Mouse (Mus musculus) heart, postnatal 0 days (tissue): ENCODE measurements around the gene Etv2. TPM values are rescaled to one million over a fixed set of nuclear protein-coding genes. Genes with fewer than 3 reads are reported as not detected.
A peak's percentile ranks its signal among the peaks of the same experiment; 100 is the strongest.

Experiments
- ATAC-seq: fragments of 200-750 bp; cut with Nextera tagmentation; 2 replicates; pipeline ENCODE4 v1.8.0; 2017; ENCODE audit warnings: low read depth, moderate number of reproducible peaks, moderate library complexity; ENCODE audit not compliant: insufficient read depth
- DNase-seq: peaks from one replicate; pipeline ENCODE4 v3.0.0-alpha.2; 2016; ENCODE audit warnings: low spot score
- H3K27ac ChIP-seq: fragments of 300-500 bp; sonication (generic); 2 replicates; pipeline ENCODE4 v1.5.1; 2014; ENCODE audit warnings: low read depth, mild to moderate bottlenecking
- H3K27me3 ChIP-seq: fragments of 300-500 bp; sonication (generic); 2 replicates; pipeline ENCODE4 v1.6.1; 2014; ENCODE audit warnings: low read length, mixed read lengths; ENCODE audit not compliant: control insufficient read depth, insufficient read depth
- H3K36me3 ChIP-seq: fragments of 300-500 bp; sonication (generic); replicated peaks from 2 replicates; pipeline ENCODE4 v1.6.1; 2014; ENCODE audit warnings: low read length, mixed read lengths; ENCODE audit not compliant: control insufficient read depth, insufficient read depth
- H3K4me1 ChIP-seq: fragments of 300-500 bp; sonication (generic); 2 replicates; pipeline ENCODE4 v1.6.1; 2014; ENCODE audit warnings: antibody characterized with exemption; ENCODE audit not compliant: control insufficient read depth, insufficient read depth
- H3K4me2 ChIP-seq: fragments of 300-500 bp; sonication (generic); 2 replicates; pipeline ENCODE4 v1.6.1; 2014; ENCODE audit warnings: low read depth, mild to moderate bottlenecking, low read length, moderate library complexity
- H3K4me3 ChIP-seq: fragments of 300-500 bp; sonication (generic); 2 replicates; pipeline ENCODE4 v1.5.1; 2014; ENCODE audit warnings: low read depth, low read length
- H3K9ac ChIP-seq: fragments of 300-500 bp; sonication (generic); replicated peaks from 2 replicates; pipeline ENCODE4 v1.6.1; 2014; ENCODE audit warnings: low read depth, low read length, mixed read lengths
- H3K9me3 ChIP-seq: fragments of 300-500 bp; sonication (generic); replicated peaks from 2 replicates; pipeline ENCODE4 v1.6.1; 2016; ENCODE audit warnings: low read length; ENCODE audit not compliant: control insufficient read depth
- CTCF ChIP-seq: IDR thresholded peaks from 2 replicates; pipeline ENCODE4 v1.5.1; 2016; ENCODE audit warnings: antibody characterized with exemption, control low read depth, low read depth
- EP300 ChIP-seq: IDR thresholded peaks from 2 replicates; pipeline ENCODE4 v1.6.1; 2016; ENCODE audit warnings: antibody characterized with exemption, low read depth
- WGBS: fragments of 180-500 bp; shearing (Covaris S2); extraction: QIAGEN DNeasy Blood & Tissue Kit; methylation state at CpG from one replicate; pipeline ENCODE4 v1.1.7; 2014; 5-methylcytosine and 5-hydroxymethylcytosine counted together
- microRNA-seq: library from miRNA; unstranded; fragments of <30 nt; microRNA quantifications from one replicate; pipeline ENCODE4, GENCODE M21; 2016
- polyA plus RNA-seq: library from polyadenylated mRNA; unstranded; fragments of >200 nt; fragmentation: Nextera tagmentation; extraction: Ambion mirVana; gene quantifications from 2 replicates; pipeline ENCODE4 v1.2.1, GENCODE M21; 2015
- total RNA-seq: library from RNA; depleted of rRNA; stranded (reverse); fragments of >200 nt; gene quantifications from 2 replicates; pipeline ENCODE4 v1.2.3, GENCODE M21; 2014; ENCODE audit warnings: low replicate concordance; rRNA removed

The Etv2 gene
- total and polyA plus RNA-seq, 2 experiments from 2014 or later = not detected

- Histone ChIP-seq H3K4me2 (peak overlapping the region; percentile 98), H3K9me3 (no peaks in the 10 kb centered on the region), H3K4me1 (peaks cover 14% of the 10 kb centered on the region), H3K36me3 (peaks cover 30% of the 10 kb centered on the region), H3K27ac (peak overlapping the region; percentile 96), H3K9ac (peak overlapping the region; percentile 98), H3K27me3 (no peaks in the 10 kb centered on the region), H3K4me3 (peak overlapping the region; percentile 88)
- ATAC-seq (peak; percentile 14), DNase-seq (peak; percentile 33)
- TF ChIP-seq EP300 (no peak), CTCF (no peak)
- WGBS = 1% methylated on average over 62 of the region's 67 CpGs
These were observed 47.6 kb downstream of the Etv2 start for GRCm38 (mm10) chr7:30587842-30588667.

DNA sequence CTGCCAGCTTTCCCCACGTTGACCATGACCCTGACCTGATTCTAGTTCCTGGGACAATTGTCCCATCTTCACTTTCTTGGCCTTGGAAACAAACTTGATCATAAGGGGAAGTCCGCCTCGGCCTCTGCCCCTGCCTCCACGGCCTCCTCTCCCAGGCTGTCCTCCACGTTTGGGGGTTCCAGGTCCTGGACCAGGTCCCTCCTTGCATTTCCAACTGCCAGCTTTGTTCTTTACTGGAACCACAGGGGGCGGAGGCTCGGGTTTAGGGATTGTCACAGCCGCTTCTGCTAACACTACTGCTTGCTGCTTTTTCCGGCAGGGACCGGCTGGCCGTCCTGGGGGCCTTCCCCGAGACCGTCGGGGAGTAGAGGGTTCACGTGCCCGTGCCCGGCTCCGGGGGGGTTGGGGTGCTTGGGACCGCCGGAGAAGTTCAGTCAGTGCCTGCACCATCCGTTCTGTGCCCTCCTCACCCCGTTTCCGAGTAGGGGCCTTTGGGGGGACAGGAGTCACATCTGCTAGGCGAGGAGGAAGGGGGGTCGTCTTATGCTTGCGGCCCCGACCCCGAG is 49.1 kb downstream of the Etv2 start:
- Histone ChIP-seq H3K4me2 (no peak overlapping the region), H3K9ac (0 out of 2 replicates have a peak overlapping the region, but pooled peaks have one; percentile 98), H3K4me3 (no peak overlapping the region), H3K9me3 (no peaks in the 10 kb centered on the region), H3K27me3 (no peaks in the 10 kb centered on the region), H3K4me1 (peaks cover 14% of the 10 kb centered on the region), H3K36me3 (peaks cover 45% of the 10 kb centered on the region), H3K27ac (no peak overlapping the region)
- ATAC-seq = no peak
- TF ChIP-seq CTCF (no peak), EP300 (no peak)
- 89% methylated on average over 28 of the region's 28 CpGs for WGBS
- DNase-seq = no peak

GRCm38 (mm10) chr7:30585170-30585569 is 50.5 kb downstream of the Etv2 start:
- Histone ChIP-seq H3K4me3 (no peak overlapping the region), H3K27ac (no peak overlapping the region), H3K27me3 (no peaks in the 10 kb centered on the region), H3K9ac (no peak overlapping the region), H3K9me3 (no peaks in the 10 kb centered on the region), H3K4me1 (peaks cover 14% of the 10 kb centered on the region), H3K36me3 (peaks cover 57% of the 10 kb centered on the region), H3K4me2 (no peak overlapping the region)
- TF ChIP-seq EP300 (no peak), CTCF (no peak)
- no peak for ATAC-seq
- WGBS = 95% methylated on average over 7 of the region's 7 CpGs
- DNase-seq = no peak

DNA sequence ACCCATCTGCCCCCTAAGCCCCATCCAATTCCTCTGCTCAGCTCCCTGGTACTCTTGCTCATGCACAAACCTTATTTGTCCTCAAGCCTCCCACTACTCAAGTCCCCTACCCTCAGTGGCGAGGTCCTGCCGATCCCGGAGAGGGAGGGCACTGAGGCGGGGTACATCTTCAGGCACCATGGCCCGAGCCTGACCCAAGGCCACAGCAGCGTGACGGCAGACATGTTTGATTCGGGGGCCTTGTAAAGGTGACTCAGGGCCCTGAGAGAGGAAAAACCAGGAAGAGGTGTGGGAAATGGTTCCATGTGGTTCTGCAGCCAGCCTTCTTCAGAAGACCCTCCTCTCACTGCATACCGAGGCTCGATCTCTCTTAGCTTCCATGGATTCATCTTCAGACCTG is 51.3 kb downstream of the Etv2 start:
- Histone ChIP-seq H3K4me2 (no peak overlapping the region), H3K9me3 (no peaks in the 10 kb centered on the region), H3K4me3 (no peak overlapping the region), H3K4me1 (peaks cover 11% of the 10 kb centered on the region), H3K36me3 (peaks cover 65% of the 10 kb centered on the region), H3K9ac (no peak overlapping the region), H3K27me3 (no peaks in the 10 kb centered on the region), H3K27ac (no peak overlapping the region)
- 92% methylated on average over 10 of the region's 10 CpGs for WGBS
- TF ChIP-seq CTCF (no peak), EP300 (no peak)
- ATAC-seq (no peak), DNase-seq (no peak)

Small RNA genes lying within 50 kb of the gene (microRNA-seq; reads per million reads assigned to microRNA genes)
- gene Mir3569 = not detected

Other genes with a start within 250 kb of the Etv2 start
Only the 30 nearest of the 33 such genes appear.
- gene Hcst, start 216.0 kb downstream of the Etv2 start, total RNA-seq = not detected in 2 replicates
- 1.1 and 1.4 TPM in 2 replicates for gene Hcst, start 216.0 kb downstream of the Etv2 start, polyA plus RNA-seq
- 0.19 and 5.0 TPM in 2 replicates for gene Nfkbid, start 214.1 kb downstream of the Etv2 start, total RNA-seq
- 0.38 and 0.44 TPM in 2 replicates for gene Nfkbid, start 214.1 kb downstream of the Etv2 start, polyA plus RNA-seq
- 3.6 and 11.4 TPM in 2 replicates for gene Aplp1, start 190.3 kb downstream of the Etv2 start, total RNA-seq
- gene Aplp1, start 190.3 kb downstream of the Etv2 start, polyA plus RNA-seq = 4.2 and 5.2 TPM in 2 replicates
- not detected in 2 replicates for gene Kirrel2, start 178.2 kb downstream of the Etv2 start, total RNA-seq
- gene Kirrel2, start 178.2 kb downstream of the Etv2 start, polyA plus RNA-seq = 0.15 TPM in 1 of 2 replicates, not detected in the other
- not detected in 2 replicates for gene Nphs1, start 177.5 kb downstream of the Etv2 start, total RNA-seq
- gene Nphs1, start 177.5 kb downstream of the Etv2 start, polyA plus RNA-seq = 0.05 TPM in 1 of 2 replicates, not detected in the other
- gene Prodh2, start 142.2 kb downstream of the Etv2 start, total RNA-seq = not detected in 2 replicates
- gene Prodh2, start 142.2 kb downstream of the Etv2 start, polyA plus RNA-seq = not detected in 2 replicates
- 0.31 and 4.3 TPM in 2 replicates for gene Arhgap33, start 100.8 kb downstream of the Etv2 start, total RNA-seq
- gene Arhgap33, start 100.8 kb downstream of the Etv2 start, polyA plus RNA-seq = 0.80 and 1.0 TPM in 2 replicates
- 72.0 and 93.3 TPM in 2 replicates for gene Hspb6, start 83.7 kb downstream of the Etv2 start, total RNA-seq
- gene Hspb6, start 83.7 kb downstream of the Etv2 start, polyA plus RNA-seq = 339 and 340 TPM in 2 replicates
- 6.5 and 7.1 TPM in 2 replicates for gene Proser3, start 83.6 kb downstream of the Etv2 start, total RNA-seq
- gene Proser3, start 83.6 kb downstream of the Etv2 start, polyA plus RNA-seq = 2.5 and 3.2 TPM in 2 replicates
- 11.9 and 19.7 TPM in 2 replicates for gene Lin37, start 76.0 kb downstream of the Etv2 start, total RNA-seq
- 26.2 and 27.1 TPM in 2 replicates for gene Lin37, start 76.0 kb downstream of the Etv2 start, polyA plus RNA-seq
- gene U2af1l4, start 72.6 kb downstream of the Etv2 start, total RNA-seq = 36.9 and 41.9 TPM in 2 replicates
- 120 and 123 TPM in 2 replicates for gene U2af1l4, start 72.6 kb downstream of the Etv2 start, polyA plus RNA-seq
- 0.08 and 0.61 TPM in 2 replicates for gene Gm49396, start 72.5 kb downstream of the Etv2 start, total RNA-seq
- gene Gm49396, start 72.5 kb downstream of the Etv2 start, polyA plus RNA-seq = 3.0 and 3.4 TPM in 2 replicates
- 106 and 130 TPM in 2 replicates for gene Psenen, start 72.2 kb downstream of the Etv2 start, total RNA-seq
- gene Psenen, start 72.2 kb downstream of the Etv2 start, polyA plus RNA-seq = 130 and 133 TPM in 2 replicates
- gene Igflr1, start 70.4 kb downstream of the Etv2 start, total RNA-seq = 0.54 and 3.3 TPM in 2 replicates
- gene Igflr1, start 70.4 kb downstream of the Etv2 start, polyA plus RNA-seq = 0.94 and 1.9 TPM in 2 replicates
- gene Kmt2b, start 47.1 kb downstream of the Etv2 start, total RNA-seq = 12.1 and 13.4 TPM in 2 replicates
- 2.9 and 3.2 TPM in 2 replicates for gene Kmt2b, start 47.1 kb downstream of the Etv2 start, polyA plus RNA-seq
- not detected in 2 replicates for gene Zbtb32, start 36.9 kb downstream of the Etv2 start, total RNA-seq
- 0.11 and 0.27 TPM in 2 replicates for gene Zbtb32, start 36.9 kb downstream of the Etv2 start, polyA plus RNA-seq
- gene Upk1a, start 23.0 kb downstream of the Etv2 start, total RNA-seq = 1.1 and 73.4 TPM in 2 replicates
- gene Upk1a, start 23.0 kb downstream of the Etv2 start, polyA plus RNA-seq = 0.56 and 0.60 TPM in 2 replicates
- gene Cox6b1, start 9.7 kb downstream of the Etv2 start, total RNA-seq = 1,408 and 1,527 TPM in 2 replicates
- gene Cox6b1, start 9.7 kb downstream of the Etv2 start, polyA plus RNA-seq = 4,395 and 4,405 TPM in 2 replicates
- 93.4 and 114 TPM in 2 replicates for gene Rbm42, start 14.5 kb upstream of the Etv2 start, total RNA-seq
- 71.3 and 71.6 TPM in 2 replicates for gene Rbm42, start 14.5 kb upstream of the Etv2 start, polyA plus RNA-seq
- 17.5 and 19.8 TPM in 2 replicates for gene Haus5, start 29.1 kb upstream of the Etv2 start, total RNA-seq
- 9.5 and 10.5 TPM in 2 replicates for gene Haus5, start 29.1 kb upstream of the Etv2 start, polyA plus RNA-seq
- not detected in 2 replicates for gene Pmis2, start 35.8 kb upstream of the Etv2 start, total RNA-seq
- not detected in 2 replicates for gene Pmis2, start 35.8 kb upstream of the Etv2 start, polyA plus RNA-seq
- 1.5 and 6.6 TPM in 2 replicates for gene 2200002J24Rik, start 63.1 kb upstream of the Etv2 start, total RNA-seq
- gene 2200002J24Rik, start 63.1 kb upstream of the Etv2 start, polyA plus RNA-seq = 5.8 and 6.4 TPM in 2 replicates
- not detected in 2 replicates for gene Atp4a, start 76.4 kb upstream of the Etv2 start, total RNA-seq
- 0.04 TPM in 1 of 2 replicates, not detected in the other for gene Atp4a, start 76.4 kb upstream of the Etv2 start, polyA plus RNA-seq
- gene Tmem147, start 93.7 kb upstream of the Etv2 start, total RNA-seq = 228 and 261 TPM in 2 replicates
- 283 and 304 TPM in 2 replicates for gene Tmem147, start 93.7 kb upstream of the Etv2 start, polyA plus RNA-seq
- gene Gapdhs, start 107.8 kb upstream of the Etv2 start, total RNA-seq = not detected in 2 replicates
- 0.16 TPM in 1 of 2 replicates, not detected in the other for gene Gapdhs, start 107.8 kb upstream of the Etv2 start, polyA plus RNA-seq
- 0.23 and 4.6 TPM in 2 replicates for gene Sbsn, start 115.6 kb upstream of the Etv2 start, total RNA-seq
- 2.5 and 2.6 TPM in 2 replicates for gene Sbsn, start 115.6 kb upstream of the Etv2 start, polyA plus RNA-seq
- gene Dmkn, start 127.9 kb upstream of the Etv2 start, total RNA-seq = 1.1 and 8.1 TPM in 2 replicates
- gene Dmkn, start 127.9 kb upstream of the Etv2 start, polyA plus RNA-seq = 10.4 and 13.8 TPM in 2 replicates
- gene Krtdap, start 152.0 kb upstream of the Etv2 start, total RNA-seq = not detected in 2 replicates
- gene Krtdap, start 152.0 kb upstream of the Etv2 start, polyA plus RNA-seq = 0.40 and 1.3 TPM in 2 replicates
- not detected in 2 replicates for gene Ffar2, start 187.9 kb upstream of the Etv2 start, total RNA-seq
- 0.05 TPM in 2 replicates for gene Ffar2, start 187.9 kb upstream of the Etv2 start, polyA plus RNA-seq
- not detected in 2 replicates for gene Ffar3, start 220.3 kb upstream of the Etv2 start, total RNA-seq
- gene Ffar3, start 220.3 kb upstream of the Etv2 start, polyA plus RNA-seq = not detected in 2 replicates